Mouse (Mus musculus) CD8-positive naive resting alpha-beta T cell, adult 57 days (primary cell): ENCODE data around the gene Pex5l. TPM values are rescaled to one million over a fixed set of nuclear protein-coding genes. Genes with fewer than 3 reads are reported as not detected.

ENCODE experiments used
- total RNA-seq: library from RNA; stranded (reverse); gene quantifications from one replicate; pipeline ENCODE4 v1.2.4, GENCODE M21; 2023

The Pex5l gene
- total RNA-seq = not detected

DNA sequence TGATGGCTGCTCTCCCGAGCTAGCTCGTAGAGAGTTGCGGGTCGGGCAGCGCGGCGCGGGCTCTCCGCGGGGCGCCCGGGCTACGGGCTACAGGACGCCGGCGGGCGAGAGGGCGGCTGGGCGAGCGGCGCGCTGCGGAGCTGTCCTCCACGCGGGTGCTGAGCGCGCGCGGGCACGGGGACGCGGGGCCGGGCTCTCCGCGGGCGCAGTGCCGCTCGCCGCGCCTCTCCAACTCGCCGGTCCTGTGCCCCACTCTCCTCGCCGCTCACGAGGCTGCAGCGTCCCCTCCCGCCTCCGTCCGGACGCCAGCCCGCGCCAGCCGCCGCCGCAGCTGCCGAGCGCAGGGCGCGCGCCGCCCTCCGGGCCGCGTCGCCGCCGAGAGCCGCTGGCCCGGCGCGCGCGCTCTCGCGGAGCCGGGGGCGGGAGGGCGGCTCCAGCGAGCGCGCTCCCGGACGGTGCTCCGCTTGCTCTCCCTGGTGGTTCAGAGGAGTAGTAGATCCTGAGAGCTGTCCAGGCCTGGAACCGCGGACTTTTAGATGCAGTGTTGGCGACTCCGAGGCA is at the start of gene Pex5l:
Gene Pex5l (minus strand): TSS at position 347 of the 561 bp plus-strand sequence.

